Mouse (Mus musculus) frontal cortex, postnatal 36 days (tissue): ENCODE measurements around the gene Kars.

ENCODE experiments used
- DNase-seq, 2 experiments: peaks; one replicate each; pipeline ENCODE4 v3.0.0; 2022; ENCODE audit warnings: low spot score in 2 of 2

The Kars gene

GRCm38 (mm10) chr8:111947144-111947543 is 64.0 kb downstream of the Kars start:
- DNase-seq: no peak

DNA sequence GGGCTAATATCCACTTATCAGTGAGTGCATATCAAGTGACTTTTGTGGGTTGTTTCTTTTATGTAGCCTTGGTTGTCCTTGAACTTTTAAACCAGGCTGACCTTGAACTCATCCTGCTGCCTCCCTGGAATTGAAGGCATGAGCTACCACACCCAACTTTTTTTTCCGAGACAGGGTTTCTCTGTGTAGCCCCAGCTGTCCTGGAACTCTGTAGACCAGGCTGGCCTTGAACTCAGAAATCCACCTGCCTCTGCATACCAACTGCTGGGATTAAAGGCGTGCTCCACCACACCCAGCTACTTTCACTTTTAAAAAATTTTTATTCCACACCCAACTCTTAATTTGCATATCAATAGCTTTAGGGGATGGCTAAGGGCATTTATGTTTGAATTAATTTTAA is 67.6 kb downstream of the Kars start:
- DNase-seq: no peak
